Comparison of ENCODE assay signal across 8 mouse cellular contexts in genomic region chr4:151385985-151386700, GRCm38 (mm10).
DNase-seq lines count a peak whose midpoint lies in the region; ATAC-seq and TF ChIP-seq lines count a peak whose summit lies in the region.

No protein-coding gene starts in this region.

- H3K9me3 ChIP-seq in heart, embryonic 15.5 days (replicated peaks), result no peaks in the 10 kb centered on the region
- H3K9me3 ChIP-seq in E14TG2a.4 (ENCODE audit: low read length), result no peaks in the 10 kb centered on the region
- H3K9me3 ChIP-seq in forebrain, embryonic 12.5 days, result no peaks in the 10 kb centered on the region
- H3K9me3 ChIP-seq in limb, embryonic 15.5 days, result no peaks in the 10 kb centered on the region

- peak overlapping the region; percentile 47 for H3K4me3 ChIP-seq in heart, embryonic 15.5 days
- H3K4me3 ChIP-seq in E14TG2a.4 (replicated peaks; ENCODE audit: low read length), result peak overlapping the region; percentile 71
- H3K4me3 ChIP-seq in forebrain, embryonic 12.5 days (replicated peaks), result peak overlapping the region; percentile 45
- peak overlapping the region; percentile 25; the same call in 1 of the 2 replicates for H3K4me3 ChIP-seq in limb, embryonic 15.5 days

- DNase-seq in heart, postnatal 36 days, result no peak
- DNase-seq in cerebellum, adult 11 months, result no peak
- no peak for DNase-seq in gastrocnemius, postnatal 4 days (ENCODE audit: low spot score in 2 of 2)
- DNase-seq in lung, postnatal 14 days, result no peak

- intact Hi-C loops in heart, postnatal 36 days (cut with DNase I), result no loop called here

- H3K27me3 ChIP-seq in heart, embryonic 15.5 days, result peaks cover 18% of the 10 kb centered on the region
- peaks cover 26% of the 10 kb centered on the region for H3K27me3 ChIP-seq in E14TG2a.4 (ENCODE audit: insufficient read depth, low read length)
- H3K27me3 ChIP-seq in forebrain, embryonic 12.5 days, result peaks cover 24% of the 10 kb centered on the region
- peaks cover 41% of the 10 kb centered on the region for H3K27me3 ChIP-seq in limb, embryonic 15.5 days

- no peak for ATAC-seq in heart, embryonic 15.5 days (replicated peaks; ENCODE audit: insufficient number of reproducible peaks, insufficient read depth, low FRiP score, low read depth)
- ATAC-seq in forebrain, embryonic 12.5 days (ENCODE audit: low FRiP score), result peak; percentile 48; the same call in 1 of the 2 replicates
- ATAC-seq in limb, embryonic 15.5 days (ENCODE audit: insufficient number of reproducible peaks, low FRiP score, low TSS enrichment, low read depth), result no peak

- TF ChIP-seq CTCF in E14TG2a.4 (conservative IDR thresholded peaks at IDR 0.05; ENCODE audit: low read length), result no peak

- no peaks in the 10 kb centered on the region for H3K36me3 ChIP-seq in heart, embryonic 15.5 days
- H3K36me3 ChIP-seq in E14TG2a.4 (ENCODE audit: insufficient read depth, low read length), result no peaks in the 10 kb centered on the region
- no peaks in the 10 kb centered on the region for H3K36me3 ChIP-seq in forebrain, embryonic 12.5 days (replicated peaks)
- no peaks in the 10 kb centered on the region for H3K36me3 ChIP-seq in limb, embryonic 15.5 days

- peaks cover 5% of the 10 kb centered on the region for H3K4me1 ChIP-seq in heart, embryonic 15.5 days (replicated peaks)
- peaks cover 29% of the 10 kb centered on the region for H3K4me1 ChIP-seq in E14TG2a.4 (replicated peaks; ENCODE audit: low read depth, low read length)
- peaks cover 43% of the 10 kb centered on the region for H3K4me1 ChIP-seq in forebrain, embryonic 12.5 days
- H3K4me1 ChIP-seq in limb, embryonic 15.5 days, result peaks cover 20% of the 10 kb centered on the region

- 15% methylated on average over 12 of the region's 12 CpGs for WGBS in heart, embryonic 15.5 days
- 11% methylated on average over 12 of the region's 12 CpGs for WGBS in forebrain, embryonic 12.5 days
- 2% methylated on average over 12 of the region's 12 CpGs for WGBS in limb, embryonic 15.5 days

- no peak overlapping the region for H3K27ac ChIP-seq in heart, embryonic 15.5 days
- H3K27ac ChIP-seq in forebrain, embryonic 12.5 days, result peak overlapping the region; percentile 69
- H3K27ac ChIP-seq in limb, embryonic 15.5 days, result no peak overlapping the region

- no peak overlapping the region for H3K9ac ChIP-seq in heart, embryonic 15.5 days
- H3K9ac ChIP-seq in forebrain, embryonic 12.5 days, result peak overlapping the region; percentile 48
- no peak overlapping the region for H3K9ac ChIP-seq in limb, embryonic 15.5 days

- H3K4me2 ChIP-seq in heart, embryonic 15.5 days, result peak overlapping the region; percentile 63
- peak overlapping the region; percentile 77 for H3K4me2 ChIP-seq in forebrain, embryonic 12.5 days
- peak overlapping the region; percentile 46 for H3K4me2 ChIP-seq in limb, embryonic 15.5 days
